Mouse (Mus musculus): ENCODE measurements around the gene Ccn5. TPM values are rescaled to one million over a fixed set of nuclear protein-coding genes. Genes with fewer than 3 reads are reported as not detected.

Ccn5 gene
- polyA plus RNA-seq, 1 experiment: 2.1 TPM

DNA sequence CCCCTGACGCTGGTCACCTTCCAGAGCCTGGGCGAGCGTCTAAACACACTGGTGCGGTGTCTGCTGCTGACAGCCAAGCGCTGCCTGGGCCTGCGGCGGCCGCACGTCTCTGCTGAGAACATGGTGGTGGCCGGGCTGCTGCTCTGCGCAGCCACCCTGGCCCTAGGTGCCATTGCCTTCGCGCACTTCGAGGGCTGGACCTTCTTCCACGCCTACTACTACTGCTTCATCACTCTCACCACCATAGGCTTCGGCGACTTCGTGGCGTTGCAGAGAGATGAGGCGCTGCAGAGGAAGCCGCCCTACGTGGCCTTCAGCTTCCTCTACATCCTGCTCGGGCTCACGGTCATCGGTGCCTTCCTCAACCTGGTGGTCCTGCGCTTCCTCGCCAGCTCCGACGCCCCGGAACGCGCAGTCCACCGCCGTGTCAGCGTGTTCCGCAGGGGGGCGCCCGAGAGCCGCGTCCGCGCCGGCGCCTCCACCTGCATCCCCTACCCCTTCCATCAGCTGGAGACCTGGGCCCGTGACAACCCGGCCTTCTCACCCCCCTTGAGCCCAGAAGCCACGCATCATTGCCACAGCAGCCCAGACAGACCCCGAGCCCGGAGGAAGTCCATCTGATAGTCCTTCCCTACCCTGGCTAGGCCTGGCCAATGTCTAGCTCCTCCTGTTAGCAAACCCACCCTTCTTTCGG, 37.7 kb downstream of the Ccn5 start:
- DNase-seq: peak; percentile 34
- Histone ChIP-seq H3K4me1 (replicated peaks; ENCODE audit: control insufficient read depth, insufficient read depth, low read length) (peaks cover 4% of the 10 kb centered on the region; the same call in 1 of the 2 replicates), H3K36me3 (ENCODE audit: control insufficient read depth, insufficient read depth, low read length) (no peaks in the 10 kb centered on the region), H3K27me3 (ENCODE audit: control insufficient read depth, insufficient read depth, low read length) (peaks cover 5% of the 10 kb centered on the region; the same call in 1 of the 2 replicates), H3K4me3 (ENCODE audit: control insufficient read depth, insufficient read depth, low read length) (no peak overlapping the region), H3K27ac (ENCODE audit: control insufficient read depth, insufficient read depth, low read length) (no peak overlapping the region)
- 17% methylated on average over 50 of the region's 50 CpGs for WGBS
- TF ChIP-seq POLR2A (IDR thresholded peaks at IDR 0.05; ENCODE audit: control insufficient read depth, extremely low read depth, insufficient read depth, low read length, poor library complexity) (no peak), CTCF (IDR thresholded peaks at IDR 0.05; ENCODE audit: borderline replicate concordance, control insufficient read depth, extremely low read depth, insufficient read depth, low read length, poor library complexity) (peak; percentile 71; the same call in 1 of the 2 replicates)

DNA sequence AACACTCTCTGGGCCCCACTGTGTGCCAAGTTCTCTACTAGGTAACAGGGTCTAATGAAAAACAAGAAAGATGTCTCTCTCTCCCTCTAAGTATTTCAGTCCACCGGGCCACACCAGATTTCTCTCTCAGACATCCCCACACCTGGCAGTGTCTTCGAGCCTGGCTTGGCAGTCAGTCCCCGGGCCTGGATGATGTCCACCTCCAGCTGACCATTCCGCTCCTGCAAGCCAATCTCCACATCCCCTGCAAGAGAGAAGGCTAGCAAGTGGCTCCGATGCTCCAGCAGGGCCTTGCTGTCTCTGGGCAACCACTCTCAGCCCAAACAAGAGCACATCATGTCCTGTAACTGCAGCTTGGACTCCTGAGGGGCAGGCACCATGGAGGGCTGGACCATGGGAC, 44.6 kb downstream of the Ccn5 start:
- H3K27ac ChIP-seq (ENCODE audit: control insufficient read depth, insufficient read depth, low read length): no peak overlapping the region
- no peak for TF ChIP-seq POLR2A (IDR thresholded peaks at IDR 0.05; ENCODE audit: control insufficient read depth, extremely low read depth, insufficient read depth, low read length, poor library complexity)
- no peak for DNase-seq
- H3K4me3 ChIP-seq (ENCODE audit: control insufficient read depth, insufficient read depth, low read length): no peak overlapping the region
- 95% methylated on average over 5 of the region's 5 CpGs for WGBS
- no peaks in the 10 kb centered on the region for H3K27me3 ChIP-seq (ENCODE audit: control insufficient read depth, insufficient read depth, low read length)
- no peaks in the 10 kb centered on the region for H3K36me3 ChIP-seq (ENCODE audit: control insufficient read depth, insufficient read depth, low read length)
- no peaks in the 10 kb centered on the region for H3K4me1 ChIP-seq (replicated peaks; ENCODE audit: control insufficient read depth, insufficient read depth, low read length)

DNA sequence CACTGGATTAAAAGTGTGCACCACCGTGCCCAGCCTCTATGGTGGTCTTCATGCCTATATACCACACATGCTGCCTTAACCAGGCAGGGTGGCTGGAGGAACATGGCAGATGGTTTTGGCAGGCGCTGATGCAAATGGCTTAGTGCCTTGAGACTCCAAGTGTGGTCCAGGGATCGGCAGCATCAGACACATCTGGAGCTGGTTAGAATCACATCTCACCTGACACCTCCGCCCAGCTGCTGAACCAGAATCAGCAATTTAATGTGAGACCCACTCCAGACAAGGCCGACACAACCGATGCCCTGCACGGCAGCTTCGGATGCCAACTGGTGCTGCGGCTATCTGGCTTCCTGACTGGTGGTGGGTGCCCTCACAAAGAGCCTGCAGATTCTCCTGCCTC, 45.4 kb downstream of the Ccn5 start:
- 93% methylated on average over 9 of the region's 9 CpGs for WGBS
- Histone ChIP-seq H3K4me3 (ENCODE audit: control insufficient read depth, insufficient read depth, low read length) (no peak overlapping the region), H3K36me3 (ENCODE audit: control insufficient read depth, insufficient read depth, low read length) (no peaks in the 10 kb centered on the region), H3K27ac (ENCODE audit: control insufficient read depth, insufficient read depth, low read length) (no peak overlapping the region), H3K27me3 (ENCODE audit: control insufficient read depth, insufficient read depth, low read length) (no peaks in the 10 kb centered on the region), H3K4me1 (replicated peaks; ENCODE audit: control insufficient read depth, insufficient read depth, low read length) (no peaks in the 10 kb centered on the region)
- TF ChIP-seq POLR2A (IDR thresholded peaks at IDR 0.05; ENCODE audit: control insufficient read depth, extremely low read depth, insufficient read depth, low read length, poor library complexity) (no peak), CTCF (IDR thresholded peaks at IDR 0.05; ENCODE audit: borderline replicate concordance, control insufficient read depth, extremely low read depth, insufficient read depth, low read length, poor library complexity) (no peak)
- DNase-seq: no peak

DNA sequence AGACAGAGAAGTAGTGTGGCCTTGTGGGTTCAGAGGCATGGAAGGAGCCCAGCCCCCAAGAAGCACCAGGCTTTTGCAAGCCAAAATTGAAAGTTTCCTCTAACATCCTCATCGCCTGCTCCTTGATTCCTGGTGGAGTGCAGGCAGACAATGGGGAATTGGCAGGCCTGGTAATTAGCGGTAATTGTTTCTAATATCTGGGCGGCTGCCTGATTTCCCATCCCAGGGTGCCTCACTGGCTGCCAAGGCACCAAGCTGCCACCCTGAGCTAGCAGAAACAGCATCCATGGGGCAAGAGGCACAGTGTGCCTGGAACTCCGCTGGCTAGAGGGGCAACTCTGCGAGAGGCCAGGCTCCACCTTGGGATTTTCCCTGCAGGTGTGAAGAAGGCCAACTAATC, 49.1 kb downstream of the Ccn5 start:
- no peak for TF ChIP-seq POLR2A (IDR thresholded peaks at IDR 0.05; ENCODE audit: control insufficient read depth, extremely low read depth, insufficient read depth, low read length, poor library complexity)
- TF ChIP-seq CTCF (IDR thresholded peaks at IDR 0.05; ENCODE audit: borderline replicate concordance, control insufficient read depth, extremely low read depth, insufficient read depth, low read length, poor library complexity): no peak
- Histone ChIP-seq H3K27ac (ENCODE audit: control insufficient read depth, insufficient read depth, low read length) (no peak overlapping the region), H3K4me3 (ENCODE audit: control insufficient read depth, insufficient read depth, low read length) (no peak overlapping the region), H3K4me1 (replicated peaks; ENCODE audit: control insufficient read depth, insufficient read depth, low read length) (no peaks in the 10 kb centered on the region), H3K36me3 (ENCODE audit: control insufficient read depth, insufficient read depth, low read length) (no peaks in the 10 kb centered on the region), H3K27me3 (ENCODE audit: control insufficient read depth, insufficient read depth, low read length) (no peaks in the 10 kb centered on the region)
- 81% methylated on average over 5 of the region's 5 CpGs for WGBS
- no peak for DNase-seq

DNA sequence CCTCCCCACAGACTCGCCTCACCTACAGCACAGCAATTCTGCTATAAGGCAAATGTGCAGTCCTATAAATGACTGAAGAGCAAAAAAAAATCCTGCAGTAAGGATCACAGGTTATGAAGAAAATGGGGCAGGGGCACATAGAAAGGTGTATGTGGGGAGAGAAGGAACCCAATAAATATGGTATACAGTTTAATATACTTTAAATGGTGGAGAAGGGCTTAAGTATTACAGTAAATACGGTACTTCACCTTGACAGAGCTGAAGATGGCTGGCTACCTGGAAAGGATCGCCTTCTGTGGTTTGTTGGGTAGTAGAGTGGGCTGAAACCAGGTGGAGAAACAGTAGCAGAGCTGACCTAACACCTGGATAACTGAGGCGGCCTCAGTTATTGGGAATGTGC, 50.6 kb downstream of the Ccn5 start:
- H3K4me3 ChIP-seq (ENCODE audit: control insufficient read depth, insufficient read depth, low read length): no peak overlapping the region
- H3K36me3 ChIP-seq (ENCODE audit: control insufficient read depth, insufficient read depth, low read length): no peaks in the 10 kb centered on the region
- WGBS: 91% methylated on average over 4 of the region's 4 CpGs
- no peaks in the 10 kb centered on the region for H3K4me1 ChIP-seq (replicated peaks; ENCODE audit: control insufficient read depth, insufficient read depth, low read length)
- H3K27me3 ChIP-seq (ENCODE audit: control insufficient read depth, insufficient read depth, low read length): no peaks in the 10 kb centered on the region
- TF ChIP-seq POLR2A (IDR thresholded peaks at IDR 0.05; ENCODE audit: control insufficient read depth, extremely low read depth, insufficient read depth, low read length, poor library complexity) (no peak), CTCF (IDR thresholded peaks at IDR 0.05; ENCODE audit: borderline replicate concordance, control insufficient read depth, extremely low read depth, insufficient read depth, low read length, poor library complexity) (no peak)
- H3K27ac ChIP-seq (ENCODE audit: control insufficient read depth, insufficient read depth, low read length): no peak overlapping the region
- no peak for DNase-seq

DNA sequence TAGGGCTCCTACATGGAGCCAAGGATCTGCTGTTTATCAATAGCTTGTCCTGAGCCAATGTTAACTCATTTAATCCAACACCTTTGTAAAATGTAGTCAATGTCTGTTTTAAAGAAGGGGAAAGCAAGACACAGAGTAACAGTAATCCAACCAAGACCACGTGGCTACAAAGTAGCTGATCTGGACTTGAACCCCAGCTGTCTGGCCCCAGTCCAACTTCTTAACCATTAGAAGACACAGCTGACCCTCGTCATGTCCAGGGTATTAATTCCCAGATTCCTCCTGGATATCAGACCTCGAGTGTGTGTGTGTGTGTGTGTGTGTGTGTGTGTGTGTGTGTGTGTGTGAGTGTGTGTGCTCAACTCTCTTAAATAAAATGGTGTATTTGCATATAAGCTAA, 51.2 kb downstream of the Ccn5 start:
- H3K27me3 ChIP-seq (ENCODE audit: control insufficient read depth, insufficient read depth, low read length): no peaks in the 10 kb centered on the region
- no peaks in the 10 kb centered on the region for H3K36me3 ChIP-seq (ENCODE audit: control insufficient read depth, insufficient read depth, low read length)
- WGBS: 73% methylated on average over 3 of the region's 3 CpGs
- no peak overlapping the region for H3K27ac ChIP-seq (ENCODE audit: control insufficient read depth, insufficient read depth, low read length)
- no peak overlapping the region for H3K4me3 ChIP-seq (ENCODE audit: control insufficient read depth, insufficient read depth, low read length)
- no peaks in the 10 kb centered on the region for H3K4me1 ChIP-seq (replicated peaks; ENCODE audit: control insufficient read depth, insufficient read depth, low read length)
- no peak for DNase-seq
- TF ChIP-seq CTCF (IDR thresholded peaks at IDR 0.05; ENCODE audit: borderline replicate concordance, control insufficient read depth, extremely low read depth, insufficient read depth, low read length, poor library complexity): no peak
- no peak for TF ChIP-seq POLR2A (IDR thresholded peaks at IDR 0.05; ENCODE audit: control insufficient read depth, extremely low read depth, insufficient read depth, low read length, poor library complexity)

DNA sequence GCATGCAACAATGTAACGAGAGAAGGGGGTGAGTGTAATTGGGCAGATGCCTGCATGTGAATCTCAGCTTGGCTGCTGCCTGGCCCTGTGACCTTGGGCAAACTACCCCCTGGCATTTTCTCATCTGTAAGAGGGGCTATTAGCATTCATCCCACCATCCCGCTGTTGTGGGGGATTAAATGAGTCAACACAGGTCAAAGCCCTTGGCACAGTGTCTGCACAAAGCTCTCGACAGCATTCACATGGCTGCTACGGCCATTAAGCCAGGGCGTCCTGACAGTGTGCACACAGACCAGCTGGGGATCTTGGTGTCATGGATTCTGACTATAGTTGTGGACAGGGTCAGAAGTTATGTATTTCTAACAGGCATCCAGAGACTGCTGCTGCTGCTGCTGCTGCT, 54.2 kb downstream of the Ccn5 start:
- WGBS: 81% methylated on average over 5 of the region's 5 CpGs
- no peaks in the 10 kb centered on the region for H3K27me3 ChIP-seq (ENCODE audit: control insufficient read depth, insufficient read depth, low read length)
- TF ChIP-seq POLR2A (IDR thresholded peaks at IDR 0.05; ENCODE audit: control insufficient read depth, extremely low read depth, insufficient read depth, low read length, poor library complexity): no peak
- no peak overlapping the region for H3K27ac ChIP-seq (ENCODE audit: control insufficient read depth, insufficient read depth, low read length)
- H3K36me3 ChIP-seq (ENCODE audit: control insufficient read depth, insufficient read depth, low read length): no peaks in the 10 kb centered on the region
- DNase-seq: no peak
- no peak overlapping the region for H3K4me3 ChIP-seq (ENCODE audit: control insufficient read depth, insufficient read depth, low read length)
- H3K4me1 ChIP-seq (replicated peaks; ENCODE audit: control insufficient read depth, insufficient read depth, low read length): no peaks in the 10 kb centered on the region

Measured in thymus, adult 2 months (tissue).